Mouse (Mus musculus) kidney, embryonic 16.5 days (tissue): ENCODE measurements around the gene Nkx2-3. TPM values are rescaled to one million over a fixed set of nuclear protein-coding genes. Genes with fewer than 3 reads are reported as not detected.

Experiments
- ATAC-seq: fragments of 200-750 bp; cut with Nextera tagmentation; 2 replicates; pipeline ENCODE4 v1.8.0; 2017; ENCODE audit warnings: moderate TSS enrichment; ENCODE audit not compliant: low FRiP score, low TSS enrichment
- H3K27ac ChIP-seq: fragments of 300-500 bp; sonication (generic); 2 replicates; pipeline ENCODE4 v1.5.1; 2014; ENCODE audit warnings: low read length
- H3K27me3 ChIP-seq: fragments of 300-500 bp; sonication (generic); 2 replicates; pipeline ENCODE4 v1.6.1; 2014; ENCODE audit warnings: low read length, control low read depth, mixed read lengths; ENCODE audit not compliant: insufficient read depth
- H3K36me3 ChIP-seq: fragments of 300-500 bp; sonication (generic); 2 replicates; pipeline ENCODE4 v1.6.1; 2014; ENCODE audit warnings: low read length, control low read depth, mixed read lengths; ENCODE audit not compliant: insufficient read depth
- H3K4me1 ChIP-seq: fragments of 300-500 bp; sonication (generic); 2 replicates; pipeline ENCODE4 v1.6.1; 2014; ENCODE audit warnings: low read length, control low read depth, mixed read lengths; ENCODE audit not compliant: insufficient read depth
- H3K4me2 ChIP-seq: fragments of 300-500 bp; sonication (generic); replicated peaks from 2 replicates; pipeline ENCODE4 v1.6.1; 2014; ENCODE audit warnings: low read depth, low read length
- H3K4me3 ChIP-seq: fragments of 300-500 bp; sonication (generic); 2 replicates; pipeline ENCODE4 v1.5.1; 2014; ENCODE audit warnings: mild to moderate bottlenecking, low read length
- H3K9ac ChIP-seq: fragments of 300-500 bp; sonication (generic); replicated peaks from 2 replicates; pipeline ENCODE4 v1.6.1; 2014; ENCODE audit warnings: low read length
- H3K9me3 ChIP-seq: fragments of 300-500 bp; sonication (generic); 2 replicates; pipeline ENCODE4 v1.6.1; 2016; ENCODE audit warnings: low read length, control low read depth
- WGBS: fragments of 180-500 bp; shearing (Covaris S2); extraction: QIAGEN DNeasy Blood & Tissue Kit; methylation state at CpG from one replicate; pipeline ENCODE4 v1.1.7; 2014; 5-methylcytosine and 5-hydroxymethylcytosine counted together
- polyA plus RNA-seq: library from polyadenylated mRNA; unstranded; fragments of >200 nt; fragmentation: Nextera tagmentation; extraction: Ambion mirVana; gene quantifications from 2 replicates; pipeline ENCODE4 v1.2.1, GENCODE M21; 2015

Gene Nkx2-3
- polyA plus RNA-seq, 1 experiment from 2014 or later, result 0.07 TPM

DNA sequence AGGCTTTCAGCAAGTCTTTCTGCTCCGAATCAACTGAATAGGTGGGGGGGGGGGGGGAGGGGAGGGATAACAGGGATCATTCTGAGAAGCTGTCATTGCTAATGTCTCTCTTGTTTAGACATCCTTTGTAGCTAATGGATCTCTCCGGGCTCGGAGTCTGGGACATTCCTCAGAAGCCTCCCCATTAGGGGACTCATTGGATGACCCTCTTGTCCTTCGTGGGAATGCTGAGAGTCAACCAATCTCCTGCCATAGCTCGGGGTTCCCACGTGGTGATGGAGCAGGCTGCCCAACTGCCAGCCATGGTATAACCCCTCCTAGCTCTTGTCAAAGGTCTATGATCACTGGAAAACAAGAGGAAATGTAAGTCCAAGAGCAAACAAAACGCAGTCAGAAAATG lies 34.7 kb downstream of the Nkx2-3 start:
- Histone ChIP-seq H3K27me3 (peaks cover 6% of the 10 kb centered on the region; the same call in 1 of the 2 replicates), H3K4me1 (peaks cover 4% of the 10 kb centered on the region; the same call in 1 of the 2 replicates), H3K9ac (no peak overlapping the region), H3K4me3 (no peak overlapping the region), H3K9me3 (no peaks in the 10 kb centered on the region), H3K36me3 (no peaks in the 10 kb centered on the region), H3K27ac (no peak overlapping the region), H3K4me2 (no peak overlapping the region)
- ATAC-seq, result no peak
- 65% methylated on average over 7 of the region's 7 CpGs for WGBS

DNA sequence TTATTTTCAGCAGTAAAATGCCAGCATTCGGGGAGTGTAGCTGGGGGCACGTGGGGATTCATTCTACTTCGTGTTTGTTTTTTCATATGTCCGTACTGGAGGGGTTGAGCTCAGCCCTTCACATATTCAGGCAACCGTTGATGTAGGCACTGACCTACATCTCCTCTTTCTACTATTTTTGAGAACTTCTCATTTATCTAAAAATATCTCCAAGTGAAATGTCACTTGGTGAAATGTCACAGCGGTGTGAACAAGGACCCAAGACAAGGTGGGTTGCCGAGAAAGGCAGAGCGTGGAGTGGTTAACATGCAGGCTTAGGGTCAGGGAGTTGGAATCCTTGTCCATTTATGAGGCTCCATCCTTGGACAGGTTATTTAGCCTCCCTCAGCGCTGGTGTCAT lies 35.1 kb downstream of the Nkx2-3 start:
- ATAC-seq, result no peak
- no peak overlapping the region for H3K9ac ChIP-seq
- H3K27me3 ChIP-seq, result peaks cover 8% of the 10 kb centered on the region; the same call in 1 of the 2 replicates
- H3K4me3 ChIP-seq, result no peak overlapping the region
- peaks cover 4% of the 10 kb centered on the region; the same call in 1 of the 2 replicates for H3K4me1 ChIP-seq
- H3K36me3 ChIP-seq, result no peaks in the 10 kb centered on the region
- WGBS, result 87% methylated on average over 9 of the region's 9 CpGs
- no peak overlapping the region for H3K4me2 ChIP-seq
- no peaks in the 10 kb centered on the region for H3K9me3 ChIP-seq
- no peak overlapping the region for H3K27ac ChIP-seq

- WGBS, result 82% methylated on average over 4 of the region's 4 CpGs
- Histone ChIP-seq H3K4me2 (no peak overlapping the region), H3K27ac (no peak overlapping the region), H3K4me1 (peaks cover 6% of the 10 kb centered on the region; the same call in 1 of the 2 replicates), H3K4me3 (no peak overlapping the region), H3K9me3 (no peaks in the 10 kb centered on the region), H3K36me3 (no peaks in the 10 kb centered on the region), H3K9ac (no peak overlapping the region), H3K27me3 (peaks cover 17% of the 10 kb centered on the region; the same call in 1 of the 2 replicates)
- no peak for ATAC-seq
These were observed 36.2 kb downstream of the Nkx2-3 start for GRCm38 (mm10) chr19:43648343-43648742.

DNA sequence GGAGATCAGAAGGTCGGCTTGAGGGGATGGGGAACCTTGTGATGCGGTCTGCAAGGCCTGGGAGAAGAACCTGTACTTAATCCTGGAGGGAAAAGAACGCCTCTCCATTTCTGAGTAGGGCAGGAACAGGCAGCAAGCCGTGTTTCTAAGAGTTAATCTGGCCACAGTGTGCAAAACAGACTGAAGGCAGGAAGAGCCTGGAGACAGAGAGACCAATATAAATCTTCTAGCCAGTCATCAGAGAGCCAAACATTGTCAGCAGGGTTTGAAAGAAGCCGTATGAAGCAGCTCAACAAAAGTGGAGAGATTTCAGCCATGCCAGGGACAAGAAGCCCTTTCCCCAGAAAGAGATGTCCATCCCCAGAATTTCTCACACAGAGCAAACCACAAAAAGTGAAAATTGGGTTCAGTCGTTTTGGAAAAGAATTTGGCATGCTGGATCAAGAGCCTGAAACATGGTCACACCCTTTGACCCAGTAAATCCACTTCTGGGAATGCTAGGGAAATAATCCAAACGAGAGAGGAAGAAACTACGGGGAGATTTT lies 39.2 kb downstream of the Nkx2-3 start:
- Histone ChIP-seq H3K36me3 (no peaks in the 10 kb centered on the region), H3K9ac (no peak overlapping the region), H3K4me2 (no peak overlapping the region), H3K27me3 (peaks cover 27% of the 10 kb centered on the region), H3K9me3 (no peaks in the 10 kb centered on the region), H3K27ac (no peak overlapping the region), H3K4me3 (no peak overlapping the region), H3K4me1 (peaks cover 6% of the 10 kb centered on the region; the same call in 1 of the 2 replicates)
- ATAC-seq, result no peak
- 35% methylated on average over 8 of the region's 8 CpGs for WGBS

GRCm38 (mm10) chr19:43655735-43656492 lies 43.8 kb downstream of the Nkx2-3 start:
- ATAC-seq, result no peak
- H3K4me3 ChIP-seq, result no peak overlapping the region
- no peaks in the 10 kb centered on the region for H3K9me3 ChIP-seq
- no peaks in the 10 kb centered on the region for H3K36me3 ChIP-seq
- H3K27me3 ChIP-seq, result peaks cover 27% of the 10 kb centered on the region
- no peak overlapping the region for H3K27ac ChIP-seq
- 37% methylated on average over 11 of the region's 11 CpGs for WGBS
- H3K4me1 ChIP-seq, result peaks cover 4% of the 10 kb centered on the region; the same call in 1 of the 2 replicates
- no peak overlapping the region for H3K9ac ChIP-seq
- no peak overlapping the region for H3K4me2 ChIP-seq

DNA sequence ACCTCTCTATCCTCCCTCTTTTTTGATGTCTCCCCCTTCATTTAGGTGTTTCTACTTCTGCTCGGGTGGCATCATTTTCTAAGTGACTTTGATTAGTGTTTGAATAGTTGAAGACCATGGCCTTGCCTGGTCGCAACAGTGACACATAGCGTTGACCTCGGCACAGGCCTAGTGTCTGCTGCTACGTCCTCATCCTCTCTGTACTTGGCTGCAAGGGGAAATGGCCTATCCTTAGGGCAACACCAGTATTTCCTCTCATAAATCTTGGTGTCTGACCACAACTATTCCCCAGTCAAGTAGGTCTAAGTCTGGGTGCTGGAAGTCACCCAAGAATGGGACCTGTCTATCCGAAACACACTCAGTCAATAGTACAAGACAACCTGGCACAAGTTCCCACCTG lies 47.5 kb downstream of the Nkx2-3 start:
- no peak overlapping the region for H3K9ac ChIP-seq
- peaks cover 8% of the 10 kb centered on the region for H3K4me1 ChIP-seq
- peaks cover 15% of the 10 kb centered on the region for H3K36me3 ChIP-seq
- H3K27ac ChIP-seq, result no peak overlapping the region
- ATAC-seq, result no peak
- no peaks in the 10 kb centered on the region for H3K9me3 ChIP-seq
- no peak overlapping the region for H3K4me3 ChIP-seq
- WGBS, result 52% methylated on average over 6 of the region's 6 CpGs
- H3K4me2 ChIP-seq, result no peak overlapping the region
- H3K27me3 ChIP-seq, result peaks cover 3% of the 10 kb centered on the region; the same call in 1 of the 2 replicates

GRCm38 (mm10) chr19:43660774-43661173 lies 48.6 kb downstream of the Nkx2-3 start:
- Histone ChIP-seq H3K9ac (no peak overlapping the region), H3K9me3 (no peaks in the 10 kb centered on the region), H3K4me2 (no peak overlapping the region), H3K27me3 (no peaks in the 10 kb centered on the region), H3K36me3 (peaks cover 15% of the 10 kb centered on the region), H3K4me1 (peaks cover 8% of the 10 kb centered on the region), H3K27ac (no peak overlapping the region), H3K4me3 (no peak overlapping the region)
- no peak for ATAC-seq
- 72% methylated on average over 9 of the region's 9 CpGs for WGBS

- Histone ChIP-seq H3K27ac (no peak overlapping the region), H3K4me1 (peaks cover 8% of the 10 kb centered on the region), H3K27me3 (no peaks in the 10 kb centered on the region), H3K4me3 (no peak overlapping the region), H3K9me3 (no peaks in the 10 kb centered on the region), H3K36me3 (peaks cover 15% of the 10 kb centered on the region), H3K9ac (no peak overlapping the region), H3K4me2 (no peak overlapping the region)
- 34% methylated on average over 19 of the region's 19 CpGs for WGBS
- ATAC-seq, result peak; percentile 80
These were observed 50.2 kb downstream of the Nkx2-3 start for GRCm38 (mm10) chr19:43662176-43662967.

GRCm38 (mm10) chr19:43663471-43663870 lies 51.3 kb downstream of the Nkx2-3 start:
- Histone ChIP-seq H3K27me3 (no peaks in the 10 kb centered on the region), H3K9me3 (no peaks in the 10 kb centered on the region), H3K27ac (no peak overlapping the region), H3K9ac (no peak overlapping the region), H3K4me3 (no peak overlapping the region), H3K36me3 (peaks cover 15% of the 10 kb centered on the region), H3K4me1 (peaks cover 8% of the 10 kb centered on the region), H3K4me2 (no peak overlapping the region)
- no peak for ATAC-seq
- 73% methylated on average over 8 of the region's 8 CpGs for WGBS
